Mouse (Mus musculus): ENCODE data around the gene Ccdc13.

DNA sequence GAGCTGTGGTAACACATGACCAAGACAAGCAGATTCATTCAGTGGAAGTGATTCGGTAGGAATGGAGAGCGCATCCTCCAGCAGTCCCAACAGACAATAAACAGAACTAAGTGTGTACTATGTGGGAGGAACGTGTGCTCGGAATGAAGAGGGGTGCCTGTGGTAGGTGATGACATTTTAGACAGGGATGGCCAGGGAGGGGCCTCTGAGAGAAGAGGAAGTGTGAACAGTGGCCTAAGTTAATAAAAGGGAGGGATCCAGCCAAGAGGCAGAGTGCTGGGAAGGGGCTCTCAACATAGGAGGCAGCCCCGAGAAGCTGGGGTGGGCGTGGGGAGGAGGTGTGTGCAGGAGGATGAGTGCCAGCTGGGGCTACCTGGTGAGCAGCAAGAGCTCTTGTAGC lies 10.9 kb downstream of the Ccdc13 start:
- no peak for TF ChIP-seq UBTF (IDR thresholded peaks at IDR 0.05; ENCODE audit: borderline replicate concordance, insufficient read depth, low read depth, low read length)
- TF ChIP-seq POLR2A (IDR thresholded peaks at IDR 0.05; ENCODE audit: control insufficient read depth in 1 of 2, insufficient read depth in 1 of 2, low read depth in 1 of 2, low read length in 2 of 2, poor library complexity in 1 of 2) = no peak
- no peak for TF ChIP-seq ZNF384 (IDR thresholded peaks at IDR 0.05; ENCODE audit: low read depth, low read length)
- TF ChIP-seq CTCF (IDR thresholded peaks at IDR 0.05 in 2 of 3, conservative IDR thresholded peaks at IDR 0.05 in 1 of 3; ENCODE audit: control insufficient read depth in 1 of 3, insufficient read depth in 1 of 3, low read depth in 2 of 3, low read length in 3 of 3, poor library complexity in 1 of 3, severe bottlenecking in 1 of 3) = no peak
- no peak for TF ChIP-seq TAL1 (IDR thresholded peaks at IDR 0.05; ENCODE audit: low read length)
- no peak for TF ChIP-seq BHLHE40 (IDR thresholded peaks at IDR 0.05; ENCODE audit: borderline replicate concordance, low read depth, low read length)
- no peak for TF ChIP-seq MAX (IDR thresholded peaks at IDR 0.05; ENCODE audit: low read length)
- no peak for TF ChIP-seq USF2 (IDR thresholded peaks at IDR 0.05; ENCODE audit: borderline replicate concordance in 1 of 2, insufficient read depth in 1 of 2, low read depth in 1 of 2, low read length in 2 of 2)
